Mouse (Mus musculus) embryonic facial prominence, embryonic 14.5 days (tissue): ENCODE results near the gene Baz2b. TPM values are rescaled to one million over a fixed set of nuclear protein-coding genes. Genes with fewer than 3 reads are reported as not detected.

ENCODE experiments used
- ATAC-seq: fragments of 200-750 bp; cut with Nextera tagmentation; 2 replicates; pipeline ENCODE4 v1.8.0; 2017; ENCODE audit warnings: low read depth, moderate number of reproducible peaks, moderate TSS enrichment
- DNase-seq: peaks from one replicate; pipeline ENCODE4 v3.0.0-alpha.2; 2015; ENCODE audit warnings: low spot score
- H3K27ac ChIP-seq: fragments of 300-500 bp; sonication (generic); replicated peaks from 2 replicates; pipeline ENCODE4 v1.5.1; 2014; ENCODE audit warnings: low read depth, mild to moderate bottlenecking, low read length, moderate library complexity
- H3K27me3 ChIP-seq: fragments of 300-500 bp; sonication (generic); replicated peaks from 2 replicates; pipeline ENCODE4 v1.6.1; 2014; ENCODE audit warnings: low read length; ENCODE audit not compliant: control insufficient read depth, insufficient read depth
- H3K36me3 ChIP-seq: fragments of 300-500 bp; sonication (generic); 2 replicates; pipeline ENCODE4 v1.6.1; 2014; ENCODE audit warnings: low read length, mixed read lengths; ENCODE audit not compliant: control insufficient read depth, insufficient read depth
- H3K4me1 ChIP-seq: fragments of 300-500 bp; sonication (generic); 2 replicates; pipeline ENCODE4 v1.6.1; 2014; ENCODE audit warnings: antibody characterized with exemption, low read length; ENCODE audit not compliant: control insufficient read depth, insufficient read depth
- H3K4me2 ChIP-seq: fragments of 300-500 bp; sonication (generic); 2 replicates; pipeline ENCODE4 v1.6.1; 2014; ENCODE audit warnings: low read depth, mild to moderate bottlenecking, low read length, moderate library complexity, mixed read lengths
- H3K4me3 ChIP-seq: fragments of 300-500 bp; sonication (generic); 2 replicates; pipeline ENCODE4 v1.5.1; 2014; ENCODE audit warnings: low read depth, mild to moderate bottlenecking, low read length
- H3K9ac ChIP-seq: fragments of 300-500 bp; sonication (generic); 2 replicates; pipeline ENCODE4 v1.6.1; 2014; ENCODE audit warnings: low read depth, mild to moderate bottlenecking, low read length, moderate library complexity, mixed read lengths
- H3K9me3 ChIP-seq: fragments of 300-500 bp; sonication (generic); 2 replicates; pipeline ENCODE4 v1.6.1; 2016; ENCODE audit warnings: low read length; ENCODE audit not compliant: control insufficient read depth
- WGBS: fragments of 180-500 bp; shearing (Covaris S2); extraction: QIAGEN DNeasy Blood & Tissue Kit; methylation state at CpG from one replicate; pipeline ENCODE4 v1.1.7; 2014; 5-methylcytosine and 5-hydroxymethylcytosine counted together
- polyA plus RNA-seq: library from polyadenylated mRNA; unstranded; fragments of >200 nt; fragmentation: Nextera tagmentation; extraction: Ambion mirVana; gene quantifications from 2 replicates; pipeline ENCODE4 v1.2.1, GENCODE M21; 2014

Gene Baz2b
- polyA plus RNA-seq, 1 experiment from 2014 or later = 44.1 TPM

- ATAC-seq (no peak), DNase-seq (no peak)
- Histone ChIP-seq H3K27me3 (no peaks in the 10 kb centered on the region), H3K9ac (no peak overlapping the region), H3K4me2 (no peak overlapping the region), H3K4me1 (no peaks in the 10 kb centered on the region; the same call in 1 of the 2 replicates), H3K36me3 (no peaks in the 10 kb centered on the region), H3K4me3 (no peak overlapping the region), H3K27ac (no peak overlapping the region), H3K9me3 (no peaks in the 10 kb centered on the region)
- WGBS = 78% methylated on average over 10 of the region's 10 CpGs
These were observed 154.7 kb downstream of the Baz2b start for GRCm38 (mm10) chr2:60054808-60055535.

- Histone ChIP-seq H3K9me3 (no peaks in the 10 kb centered on the region), H3K27me3 (no peaks in the 10 kb centered on the region), H3K9ac (no peak overlapping the region), H3K4me3 (no peak overlapping the region), H3K4me2 (no peak overlapping the region), H3K27ac (no peak overlapping the region), H3K4me1 (no peaks in the 10 kb centered on the region; the same call in 1 of the 2 replicates), H3K36me3 (no peaks in the 10 kb centered on the region)
- DNase-seq (no peak), ATAC-seq (no peak)
- WGBS = 86% methylated on average over 11 of the region's 11 CpGs
These were observed 156.2 kb downstream of the Baz2b start for GRCm38 (mm10) chr2:60053222-60054010.

GRCm38 (mm10) chr2:60050667-60051460 lies 158.8 kb downstream of the Baz2b start:
- Histone ChIP-seq H3K4me2 (no peak overlapping the region), H3K9ac (no peak overlapping the region), H3K4me3 (no peak overlapping the region), H3K9me3 (no peaks in the 10 kb centered on the region), H3K27me3 (no peaks in the 10 kb centered on the region), H3K27ac (no peak overlapping the region), H3K36me3 (no peaks in the 10 kb centered on the region), H3K4me1 (no peaks in the 10 kb centered on the region; the same call in 1 of the 2 replicates)
- DNase-seq (no peak), ATAC-seq (no peak)
- WGBS = 78% methylated on average over 9 of the region's 9 CpGs

GRCm38 (mm10) chr2:60049889-60050288 lies 159.8 kb downstream of the Baz2b start:
- no peak overlapping the region for H3K27ac ChIP-seq
- DNase-seq (no peak), ATAC-seq (no peak)
- no peaks in the 10 kb centered on the region for H3K27me3 ChIP-seq
- H3K4me3 ChIP-seq = no peak overlapping the region
- WGBS = 89% methylated on average over 4 of the region's 4 CpGs
- H3K9ac ChIP-seq = no peak overlapping the region
- H3K36me3 ChIP-seq = no peaks in the 10 kb centered on the region
- no peaks in the 10 kb centered on the region for H3K4me1 ChIP-seq
- H3K4me2 ChIP-seq = no peak overlapping the region
- no peaks in the 10 kb centered on the region for H3K9me3 ChIP-seq

GRCm38 (mm10) chr2:60049351-60049750 lies 160.3 kb downstream of the Baz2b start:
- ATAC-seq (no peak), DNase-seq (no peak)
- no peaks in the 10 kb centered on the region for H3K4me1 ChIP-seq
- H3K4me3 ChIP-seq = no peak overlapping the region
- H3K27ac ChIP-seq = no peak overlapping the region
- no peaks in the 10 kb centered on the region for H3K9me3 ChIP-seq
- no peaks in the 10 kb centered on the region for H3K27me3 ChIP-seq
- H3K9ac ChIP-seq = no peak overlapping the region
- H3K4me2 ChIP-seq = no peak overlapping the region
- WGBS = 95% methylated on average over 9 of the region's 9 CpGs
- no peaks in the 10 kb centered on the region for H3K36me3 ChIP-seq

GRCm38 (mm10) chr2:60045995-60046394 lies 163.6 kb downstream of the Baz2b start:
- no peak overlapping the region for H3K4me3 ChIP-seq
- no peak overlapping the region for H3K4me2 ChIP-seq
- no peaks in the 10 kb centered on the region for H3K27me3 ChIP-seq
- H3K36me3 ChIP-seq = no peaks in the 10 kb centered on the region
- H3K9me3 ChIP-seq = no peaks in the 10 kb centered on the region
- H3K27ac ChIP-seq = no peak overlapping the region
- 58% methylated on average over 1 of the region's 1 CpGs for WGBS
- ATAC-seq = no peak
- DNase-seq = no peak
- H3K9ac ChIP-seq = no peak overlapping the region
- no peaks in the 10 kb centered on the region for H3K4me1 ChIP-seq

- Histone ChIP-seq H3K4me2 (no peak overlapping the region), H3K36me3 (no peaks in the 10 kb centered on the region), H3K4me3 (no peak overlapping the region), H3K9me3 (no peaks in the 10 kb centered on the region), H3K9ac (no peak overlapping the region), H3K27me3 (no peaks in the 10 kb centered on the region), H3K27ac (no peak overlapping the region), H3K4me1 (no peaks in the 10 kb centered on the region)
- DNase-seq = no peak
- no peak for ATAC-seq
These were observed 164.7 kb downstream of the Baz2b start for GRCm38 (mm10) chr2:60044988-60045387.

- H3K4me3 ChIP-seq = no peak overlapping the region
- no peaks in the 10 kb centered on the region for H3K9me3 ChIP-seq
- H3K36me3 ChIP-seq = no peaks in the 10 kb centered on the region
- no peaks in the 10 kb centered on the region for H3K4me1 ChIP-seq
- no peak overlapping the region for H3K27ac ChIP-seq
- H3K27me3 ChIP-seq = no peaks in the 10 kb centered on the region
- WGBS = 72% methylated on average over 2 of the region's 2 CpGs
- no peak overlapping the region for H3K4me2 ChIP-seq
- DNase-seq (no peak), ATAC-seq (no peak)
- no peak overlapping the region for H3K9ac ChIP-seq
These were observed 165.1 kb downstream of the Baz2b start for GRCm38 (mm10) chr2:60044540-60044939.
